Mouse (Mus musculus) embryonic stem cell, embryonic (primary cell): ENCODE data around the gene Zbtb45.

Experiments
- CTCF ChIA-PET, 4 experiments: fragments of 300-600 bp in 2 of 4; fragments of 350-600 bp in 2 of 4; sonication (Branson Sonifier 250); formaldehyde crosslinking; loops; one replicate each; lab custom pipeline; 2022; ENCODE audit warnings: inconsistent platforms in 2 of 4; lab: Charles Lee
- POLR2A ChIA-PET, 4 experiments: fragments of 300-600 bp in 2 of 4; fragments of 350-600 bp in 2 of 4; sonication (Branson Sonifier 250); formaldehyde crosslinking; loops; one replicate each; lab custom pipeline; 2022; ENCODE audit warnings: antibody characterized with exemption in 4 of 4, inconsistent platforms in 1 of 4; lab: Charles Lee

Gene Zbtb45

GRCm38 (mm10) chr7:13010005-13010908 is at the start of gene Zbtb45:
Zbtb45 (minus strand) TSS chr7:13010034.
- ChIA-PET POLR2A (interaction anchor here (0.6 to 10.8 kb wide), 75 partner anchors 8 to 531 kb away, joined by 3 to 694 read pairs (median 5); partner anchors contain the start of genes Mzf1 (in 4 of the 4), Ube2m (in 4 of the 4), Chmp2a (in 3 of the 4) and Rps5 (in 3 of the 4)), CTCF (interaction anchor here (0.6 to 2.3 kb wide), 39 partner anchors 9 to 107 kb away, joined by 3 to 17 read pairs (median 4); partner anchors contain the start of genes Zfp446 (in 3 of the 4), Mzf1 (in 1 of the 4), Rps5 (in 1 of the 4) and Slc27a5 (in 1 of the 4))

DNA sequence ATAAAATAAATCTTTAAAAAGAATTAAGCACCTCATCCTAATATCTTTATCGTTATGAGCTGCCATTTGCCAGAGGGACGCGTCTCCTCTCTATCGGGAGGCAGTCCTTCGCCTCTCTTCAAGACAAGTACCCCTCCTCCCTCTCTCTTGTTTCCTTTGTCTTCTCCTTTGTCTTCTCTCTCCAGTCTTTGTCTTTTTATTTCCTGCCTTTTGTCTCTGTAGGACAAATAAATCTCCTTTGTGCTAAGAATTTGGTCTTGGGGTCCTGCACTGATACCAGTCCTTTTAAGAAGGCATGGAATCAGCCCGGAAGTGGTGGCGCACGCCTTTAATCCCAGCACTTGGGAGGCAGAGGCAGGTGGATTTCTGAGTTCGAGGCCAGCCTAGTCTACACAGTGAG is 49.7 kb upstream of the Zbtb45 start:
- POLR2A ChIA-PET, result interaction anchor here in 3 of 4 experiments (0.6 to 5.3 kb wide), 18 partner anchors 12 to 257 kb away, joined by 3 to 34 read pairs (median 4); partner anchors contain the start of genes Lig1 (in 1 of the 3), Rps5 (in 1 of the 3), Ube2m (in 1 of the 3) and Zbtb45 (in 1 of the 3)
- CTCF ChIA-PET, result interaction anchor here in 3 of 4 experiments (0.5 to 1.2 kb wide), 4 partner anchors 10 to 229 kb away, joined by 3 read pairs; partner anchors contain the start of gene Zbtb45 (in 1 of the 3)

DNA sequence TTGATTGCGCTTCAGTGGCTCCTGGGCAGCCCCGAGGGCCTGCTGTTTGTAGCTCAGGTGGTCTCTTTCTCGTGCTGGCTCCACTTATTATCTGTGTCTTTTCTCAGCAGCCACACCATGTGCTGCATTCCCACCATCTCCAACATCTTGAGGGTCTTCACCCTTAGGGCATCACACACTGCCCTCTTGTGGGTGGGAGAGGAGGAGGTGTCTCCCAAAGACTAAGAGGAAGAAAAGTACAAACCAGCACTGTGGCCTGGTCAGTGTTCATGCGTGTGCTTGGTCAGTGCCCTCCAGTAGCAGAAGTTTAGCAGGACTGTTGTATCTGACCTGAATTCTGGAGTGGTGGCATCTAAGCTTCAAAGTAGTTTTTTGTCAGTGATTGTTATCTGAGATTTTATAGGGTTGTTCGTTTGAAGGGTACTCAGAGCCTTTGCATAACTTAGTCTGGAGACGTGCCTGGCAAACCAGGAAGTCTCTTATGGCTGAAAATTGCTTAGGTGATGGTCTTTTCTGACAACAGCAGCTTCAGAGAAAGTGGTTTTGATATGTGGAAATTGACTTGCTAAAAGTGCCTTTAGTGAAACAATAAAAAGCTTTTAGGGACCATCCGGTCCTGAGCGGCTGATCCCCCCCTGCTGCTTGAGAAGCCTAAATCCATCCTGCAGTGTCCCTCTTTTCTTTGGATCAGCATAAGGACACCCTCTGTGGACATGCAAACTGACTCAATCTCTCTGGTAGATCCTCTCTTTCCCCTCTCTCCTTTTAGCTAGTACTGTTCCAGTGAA is 47.3 kb upstream of the Zbtb45 start:
- ChIA-PET CTCF (interaction anchor here in 2 of 4 experiments (0.7 to 1.1 kb wide), 3 partner anchors 14 to 183 kb away, joined by 3 read pairs; partner anchors contain the start of gene Zbtb45 (in 1 of the 2)), POLR2A (interaction anchor here in 3 of 4 experiments (0.7 to 5.3 kb wide), 14 partner anchors 13 to 245 kb away, joined by 3 to 34 read pairs (median 5); partner anchors contain the start of genes Rps5 (in 2 of the 3), Ube2m (in 1 of the 3), Zbtb45 (in 1 of the 3) and Zfp446 (in 1 of the 3))

- ChIA-PET POLR2A (interaction anchor here (0.5 to 3.7 kb wide), 37 partner anchors 11 to 241 kb away, joined by 3 to 29 read pairs (median 4); partner anchors contain the start of genes Zbtb45 (in 4 of the 4), Rps5 (in 3 of the 4), Zfp446 (in 3 of the 4) and Chmp2a (in 2 of the 4)), CTCF (interaction anchor here in 3 of 4 experiments (0.8 to 1.3 kb wide), 3 partner anchors 44 to 146 kb away, joined by 4 to 8 read pairs (median 5); partner anchors contain the start of gene Zbtb45 (in 2 of the 3))
Measured at GRCm38 (mm10) chr7:13054287-13055010, 44.6 kb upstream of the Zbtb45 start, which contains the start of gene Mzf1. Mzf1 (minus strand) TSS chr7:13054764.

DNA sequence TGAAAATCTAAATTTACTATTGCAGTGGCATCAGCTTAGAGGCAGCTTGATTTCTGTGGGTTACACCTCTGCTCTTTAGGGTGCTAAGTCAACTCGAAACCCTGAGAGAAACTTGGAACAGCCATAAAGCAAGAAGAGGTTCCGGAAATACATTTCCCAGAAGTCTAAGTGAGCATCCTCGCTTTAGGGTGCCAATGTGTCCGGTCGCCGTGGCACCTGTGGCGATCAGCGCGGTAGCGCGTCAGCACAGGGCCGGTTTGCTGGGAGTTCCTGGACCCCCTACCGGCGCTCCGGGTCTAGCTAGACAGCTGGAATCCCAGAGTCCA is 44.1 kb upstream of the Zbtb45 start:
- CTCF ChIA-PET, result interaction anchor here in 3 of 4 experiments (0.8 to 1.3 kb wide), 3 partner anchors 44 to 145 kb away, joined by 4 to 8 read pairs (median 5); partner anchors contain the start of gene Zbtb45 (in 2 of the 3)
- POLR2A ChIA-PET, result interaction anchor here (0.8 to 3.7 kb wide), 38 partner anchors 11 to 242 kb away, joined by 3 to 29 read pairs (median 4); partner anchors contain the start of genes Zbtb45 (in 4 of the 4), Rps5 (in 3 of the 4), Zfp446 (in 3 of the 4) and Chmp2a (in 2 of the 4)

- CTCF ChIA-PET, result interaction anchor here in 3 of 4 experiments (0.5 to 1.3 kb wide), 3 partner anchors 43 to 458 kb away, joined by 3 to 5 read pairs (median 4); partner anchors contain the start of gene Zbtb45 (in 2 of the 3)
- POLR2A ChIA-PET, result interaction anchor here (0.6 to 3.7 kb wide), 28 partner anchors 10 to 242 kb away, joined by 3 to 29 read pairs (median 4); partner anchors contain the start of genes Ube2m (in 2 of the 4), Zbtb45 (in 2 of the 4), Chmp2a (in 1 of the 4) and Lig1 (in 1 of the 4)
Measured at GRCm38 (mm10) chr7:13053501-13053900, 43.7 kb upstream of the Zbtb45 start.

DNA sequence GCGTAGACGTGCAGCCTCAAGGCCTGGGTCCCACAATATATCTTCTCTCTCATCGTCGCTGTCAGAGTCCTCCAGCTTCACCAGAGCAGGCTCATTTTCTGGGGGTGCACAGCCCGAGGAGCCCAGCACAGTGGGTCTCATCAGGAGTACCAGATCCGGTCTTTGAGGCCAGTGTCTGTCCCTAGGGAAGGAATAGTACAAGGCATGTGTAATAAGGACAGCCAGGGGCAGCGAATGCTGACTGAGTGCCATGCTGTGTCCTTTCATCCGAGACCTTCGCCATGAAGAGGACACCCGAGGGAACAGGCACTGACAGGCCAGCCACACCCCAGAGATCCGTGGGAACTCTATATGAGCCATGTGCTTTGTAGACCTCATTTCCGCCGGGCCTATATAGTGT is 43.2 kb upstream of the Zbtb45 start:
- CTCF ChIA-PET, result interaction anchor here in 3 of 4 experiments (0.5 to 1.3 kb wide), 3 partner anchors 43 to 459 kb away, joined by 3 to 4 read pairs (median 3); partner anchors contain the start of gene Zbtb45 (in 2 of the 3)
- POLR2A ChIA-PET, result interaction anchor here in 3 of 4 experiments (0.6 to 3.7 kb wide), 22 partner anchors 10 to 172 kb away, joined by 3 to 29 read pairs (median 4); partner anchors contain the start of genes Ube2m (in 2 of the 3), Rps5 (in 1 of the 3), Slc27a5 (in 1 of the 3) and Zbtb45 (in 1 of the 3)

- ChIA-PET POLR2A (interaction anchor here in 1 of 4 experiments (0.5 to 2.2 kb wide), 6 partner anchors 13 to 232 kb away, joined by 3 to 6 read pairs (median 3); partner anchors contain the start of genes Lig1 and Zfp446), CTCF (interaction anchor here in 2 of 4 experiments (0.6 to 1.0 kb wide), 5 partner anchors 36 to 137 kb away, joined by 3 to 7 read pairs (median 3); no protein-coding TSS in a partner anchor)
Measured at GRCm38 (mm10) chr7:13046084-13046483, 36.2 kb upstream of the Zbtb45 start.

DNA sequence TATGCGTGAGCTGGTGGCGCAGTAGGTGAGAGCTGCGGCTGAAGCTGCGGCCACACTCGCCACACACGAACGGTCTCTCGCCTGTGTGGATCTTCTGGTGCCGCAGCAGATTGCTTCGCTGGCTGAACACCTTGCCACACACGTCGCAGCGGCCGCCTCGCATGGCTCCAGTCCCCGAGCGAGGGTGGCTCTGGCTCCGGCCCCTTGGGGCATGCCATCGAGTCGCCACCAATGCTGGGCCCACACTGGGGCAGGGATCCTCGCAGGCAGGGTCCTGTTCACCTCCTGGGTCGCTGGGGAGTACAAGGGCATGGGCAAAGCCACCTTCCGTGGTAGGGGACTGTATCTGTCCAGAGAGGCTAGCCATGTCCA is 34.4 kb upstream of the Zbtb45 start:
- CTCF ChIA-PET, result interaction anchor here in 3 of 4 experiments (0.6 to 2.5 kb wide), 7 partner anchors 11 to 149 kb away, joined by 3 to 17 read pairs (median 4); partner anchors contain the start of gene Zbtb45 (in 2 of the 3)
- POLR2A ChIA-PET, result interaction anchor here (0.7 to 21.4 kb wide), 46 partner anchors 9 to 306 kb away, joined by 3 to 694 read pairs (median 8); partner anchors contain the start of genes Rnf225 (in 3 of the 4), Zfp446 (in 3 of the 4), Chmp2a (in 2 of the 4) and Rps5 (in 2 of the 4)

DNA sequence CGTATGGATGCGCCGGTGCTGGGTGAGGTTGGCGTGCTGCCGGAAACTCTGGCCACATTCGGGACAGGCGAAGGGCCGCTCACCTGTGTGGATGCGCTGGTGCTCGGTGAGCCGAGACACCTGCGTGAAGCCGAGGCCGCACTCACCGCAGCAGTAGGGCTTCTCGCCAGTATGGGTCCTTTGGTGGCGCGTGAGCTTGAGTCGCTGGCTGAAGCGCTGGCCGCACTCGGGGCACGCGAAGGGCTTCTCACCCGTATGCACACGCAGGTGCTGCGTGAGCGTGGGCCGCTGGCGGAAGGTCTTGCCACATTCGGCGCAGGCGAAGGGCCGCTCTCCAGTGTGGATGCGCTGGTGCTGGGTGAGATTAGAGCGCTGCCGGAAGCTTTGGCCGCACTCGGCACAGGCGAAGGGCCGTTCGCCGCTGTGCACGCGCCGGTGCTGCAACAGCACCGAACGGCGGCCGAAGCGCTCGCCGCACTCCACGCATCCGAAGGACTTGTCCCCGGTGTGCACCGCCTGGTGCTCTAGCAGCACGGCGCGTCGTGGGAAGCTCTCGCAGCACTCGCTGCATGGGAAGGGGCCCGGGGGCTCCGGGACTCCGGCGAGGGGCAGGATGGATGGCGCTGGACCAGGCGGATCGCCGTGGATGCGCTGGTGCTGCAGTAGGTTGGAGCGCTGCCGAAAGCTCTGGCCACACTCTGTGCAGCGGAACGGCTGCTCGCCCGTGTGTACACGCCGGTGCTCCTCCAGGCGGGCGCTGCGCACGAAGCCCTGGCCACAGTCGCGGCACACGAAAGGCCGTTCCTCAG is 33.8 kb upstream of the Zbtb45 start:
- CTCF ChIA-PET, result interaction anchor here (0.6 to 2.5 kb wide), 11 partner anchors 12 to 149 kb away, joined by 3 to 17 read pairs (median 4); partner anchors contain the start of genes Zbtb45 (in 3 of the 4) and Rps5 (in 1 of the 4)
- POLR2A ChIA-PET, result interaction anchor here (0.7 to 21.4 kb wide), 70 partner anchors 8 to 307 kb away, joined by 3 to 694 read pairs (median 5); partner anchors contain the start of genes Zfp446 (in 4 of the 4), Rnf225 (in 3 of the 4), Rps5 (in 3 of the 4) and Chmp2a (in 2 of the 4)

DNA sequence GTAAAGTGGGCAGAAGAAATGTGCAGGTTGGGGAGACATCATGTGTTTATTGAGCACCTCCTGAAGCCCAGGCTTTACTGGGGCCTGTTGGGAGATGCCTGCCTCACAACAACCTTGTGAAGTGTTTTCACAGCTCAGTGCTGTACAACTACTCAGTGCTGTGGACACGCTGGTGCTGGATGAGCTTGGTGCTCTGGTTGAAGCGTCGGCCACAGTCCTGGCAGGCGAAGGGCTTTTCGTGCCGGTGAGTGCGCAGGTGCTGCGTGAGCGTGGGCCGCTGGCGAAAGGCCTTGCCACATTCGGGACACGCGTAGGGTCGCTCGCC is 33.2 kb upstream of the Zbtb45 start:
- POLR2A ChIA-PET, result interaction anchor here (0.6 to 21.4 kb wide), 67 partner anchors 9 to 247 kb away, joined by 3 to 694 read pairs (median 5); partner anchors contain the start of genes Zfp446 (in 4 of the 4), Rps5 (in 3 of the 4), Chmp2a (in 2 of the 4) and Lig1 (in 2 of the 4)

DNA sequence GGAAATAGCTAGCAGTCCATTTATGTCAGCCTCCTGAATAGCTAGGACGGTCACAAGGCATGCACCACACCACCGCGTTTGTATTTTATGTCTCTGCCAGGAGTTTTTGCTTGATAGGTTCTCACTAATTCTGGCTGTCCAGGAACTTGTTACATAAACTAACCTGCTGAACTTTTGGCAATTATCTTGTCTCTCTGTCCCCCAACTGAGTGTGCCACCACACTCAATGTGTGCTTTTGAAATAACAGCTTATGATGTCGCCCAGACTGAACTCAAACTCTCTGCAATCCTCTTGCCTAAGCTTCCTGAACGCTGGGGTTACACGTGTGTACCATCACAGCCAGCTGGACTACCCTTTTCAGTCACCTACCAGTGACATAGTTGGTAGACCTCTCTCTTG is 32.7 kb upstream of the Zbtb45 start:
- CTCF ChIA-PET, result interaction anchor here (0.6 to 2.5 kb wide), 11 partner anchors 25 to 212 kb away, joined by 3 to 17 read pairs (median 4); partner anchors contain the start of genes Zbtb45 (in 3 of the 4) and Rps5 (in 1 of the 4)
- POLR2A ChIA-PET, result interaction anchor here (0.6 to 21.4 kb wide), 52 partner anchors 8 to 235 kb away, joined by 3 to 694 read pairs (median 6); partner anchors contain the start of genes Rps5 (in 3 of the 4), Zfp446 (in 3 of the 4), Chmp2a (in 2 of the 4) and Lig1 (in 2 of the 4)

More for the DNA sequence above, 33.2 kb upstream of the Zbtb45 start:
- CTCF ChIA-PET, result interaction anchor here (0.7 to 2.5 kb wide), 12 partner anchors 15 to 212 kb away, joined by 3 to 17 read pairs (median 3); partner anchors contain the start of genes Zbtb45 (in 3 of the 4) and Rps5 (in 1 of the 4)

GRCm38 (mm10) chr7:13041256-13041655 is 31.4 kb upstream of the Zbtb45 start:
- POLR2A ChIA-PET, result interaction anchor here (0.5 to 21.4 kb wide), 26 partner anchors 7 to 138 kb away, joined by 3 to 694 read pairs (median 6); partner anchors contain the start of genes Rps5 (in 2 of the 4), Zbtb45 (in 2 of the 4), Chmp2a (in 1 of the 4) and Mzf1 (in 1 of the 4)
- CTCF ChIA-PET, result interaction anchor here in 1 of 4 experiments (1.2 kb wide), 1 partner anchor 31 kb away, joined by 3 read pairs; the partner anchor contains the start of gene Zbtb45

DNA sequence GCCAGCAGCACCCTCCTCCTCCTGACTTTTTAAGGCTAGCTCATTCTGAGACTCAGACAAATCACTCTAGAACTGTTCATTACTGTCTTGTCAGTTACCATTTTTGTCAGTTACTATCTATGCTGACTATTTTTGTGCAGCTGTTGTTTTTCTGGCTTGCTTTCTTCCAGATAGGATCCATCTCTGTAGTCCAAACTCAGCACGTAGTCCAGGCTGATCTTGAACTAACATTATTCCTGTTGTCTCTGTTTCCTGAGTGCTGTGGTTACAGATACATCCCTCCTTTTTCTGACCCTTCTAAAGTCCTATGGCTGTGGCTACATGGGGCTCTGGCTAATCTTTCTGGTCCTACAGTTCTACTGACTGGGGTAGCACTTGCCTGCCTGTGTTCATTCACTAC is 29.3 kb upstream of the Zbtb45 start:
- ChIA-PET CTCF (interaction anchor here in 1 of 4 experiments (0.7 to 0.9 kb wide), 2 partner anchors 29 to 32 kb away, joined by 3 to 4 read pairs; partner anchors contain the start of gene Zbtb45), POLR2A (interaction anchor here (0.8 to 21.4 kb wide), 41 partner anchors 8 to 136 kb away, joined by 3 to 694 read pairs (median 5); partner anchors contain the start of genes Zbtb45 (in 3 of the 4), Rnf225 (in 2 of the 4), Rps5 (in 2 of the 4) and Slc27a5 (in 2 of the 4))
